Mouse (Mus musculus) CH12.LX (cell line): Measurements from ENCODE around the gene Retreg3.

Experiments used
- CTCF ChIP-seq, 2 experiments: IDR thresholded peaks in 1 of 2; conservative IDR thresholded peaks in 1 of 2; 2 replicates each; pipeline ENCODE4 v1.5.1; 2011 to 2012; ENCODE audit warnings: low read depth in 2 of 2, low read length in 2 of 2, improper control_type of control experiment in 1 of 2, inconsistent platforms in 1 of 2, mild to moderate bottlenecking in 1 of 2, moderate library complexity in 1 of 2
- EP300 ChIP-seq: IDR thresholded peaks from 2 replicates; pipeline ENCODE4 v1.6.1; 2011; ENCODE audit warnings: low read length, improper control_type of control experiment
- KAT2A ChIP-seq: IDR thresholded peaks from 2 replicates; pipeline ENCODE4 v1.6.1; 2012; ENCODE audit warnings: low read length, improper control_type of control experiment, inconsistent platforms; ENCODE audit not compliant: insufficient replicate concordance
- MAFK ChIP-seq: IDR thresholded peaks from 2 replicates; pipeline ENCODE4 v1.6.1; 2011; ENCODE audit warnings: low read length, improper control_type of control experiment; ENCODE audit not compliant: insufficient replicate concordance
- MXI1 ChIP-seq: IDR thresholded peaks from 2 replicates; pipeline ENCODE4 v1.6.1; 2011; ENCODE audit warnings: mild to moderate bottlenecking, low read depth, low read length, improper control_type of control experiment
- POLR2A ChIP-seq: IDR thresholded peaks from 2 replicates; pipeline ENCODE4 v1.6.1; 2011; ENCODE audit warnings: low read depth, mild to moderate bottlenecking, improper control_type of control experiment, low read length
- SMC3 ChIP-seq: IDR thresholded peaks from 2 replicates; pipeline ENCODE4 v1.6.1; 2011; ENCODE audit warnings: low read depth, low read length, improper control_type of control experiment
- TCF12 ChIP-seq: IDR thresholded peaks from 2 replicates; pipeline ENCODE4 v1.6.1; 2014; ENCODE audit warnings: low read depth, mild to moderate bottlenecking, inconsistent platforms, low read length, improper control_type of control experiment
- ZMIZ1 ChIP-seq: IDR thresholded peaks from 2 replicates; pipeline ENCODE4 v1.6.1; 2012; ENCODE audit warnings: low read depth, mild to moderate bottlenecking, inconsistent platforms, low read length, improper control_type of control experiment

GRCm38 (mm10) chr11:101134217-101134865, 14.6 kb upstream of the Retreg3 start:
- TF ChIP-seq CTCF (conservative IDR thresholded peaks at IDR 0.05 in 1 of 2, IDR thresholded peaks at IDR 0.05 in 1 of 2; ENCODE audit: low read depth in 2 of 2, low read length in 2 of 2) (no peak), ZMIZ1 (no peak), SMC3 (no peak), POLR2A (no peak), KAT2A (no peak), MXI1 (no peak), MAFK (no peak), EP300 (no peak), TCF12 (no peak)
